ENCODE assay signal across 26 mouse cellular contexts in genomic region chr8:110643177-110643576, GRCm38 (mm10). TPM values are rescaled to one million over a fixed set of nuclear protein-coding genes. Genes with fewer than 3 reads are reported as not detected.
DNase-seq lines count a peak whose midpoint lies in the region; ATAC-seq and TF ChIP-seq lines count a peak whose summit lies in the region.
"Had no signal": no experiment of that assay in that cellular context is flagged by ENCODE, and none has a peak within 500 bp of the region (broad histone marks: within the 10 kb centered on the region; RNA-seq: fewer than 3 reads in every experiment).

No protein-coding gene starts in this region.

- H3K9ac ChIP-seq in kidney, embryonic 15.5 days = no peak overlapping the region
- H3K9ac ChIP-seq in intestine, embryonic 15.5 days = no peak overlapping the region
- H3K9ac ChIP-seq: embryonic facial prominence, embryonic 13.5 days; forebrain, embryonic 15.5 days; heart, embryonic 15.5 days; hindbrain, embryonic 12.5 days; limb, embryonic 13.5 days; neural tube, embryonic 12.5 days had no signal

- no peak overlapping the region for H3K27ac ChIP-seq in kidney, embryonic 15.5 days
- H3K27ac ChIP-seq in intestine, embryonic 15.5 days = no peak overlapping the region
- H3K27ac ChIP-seq: embryonic facial prominence, embryonic 13.5 days; forebrain, embryonic 10.5 days; forebrain, embryonic 15.5 days; heart, embryonic 15.5 days; hindbrain, embryonic 12.5 days; hindbrain, postnatal 0 days; limb, embryonic 13.5 days; neural tube, embryonic 12.5 days had no signal

- ATAC-seq in kidney, embryonic 15.5 days (replicated peaks; ENCODE audit: low FRiP score) = no peak
- ATAC-seq in intestine, embryonic 15.5 days = no peak
- ATAC-seq: forebrain, embryonic 15.5 days; hindbrain, postnatal 0 days; intestine, embryonic 16.5 days; Patski had no signal

- H3K9me3 ChIP-seq in kidney, embryonic 15.5 days (replicated peaks) = no peaks in the 10 kb centered on the region
- H3K9me3 ChIP-seq in intestine, embryonic 15.5 days = no peaks in the 10 kb centered on the region
- H3K9me3 ChIP-seq: embryonic facial prominence, embryonic 13.5 days; forebrain, embryonic 10.5 days; forebrain, embryonic 15.5 days; heart, embryonic 15.5 days; hindbrain, embryonic 12.5 days; limb, embryonic 13.5 days; neural tube, embryonic 12.5 days had no signal

- no peak for TF ChIP-seq CTCF in lung, adult 2 months (IDR thresholded peaks at IDR 0.05; ENCODE audit: insufficient read depth, low read length)

- H3K4me2 ChIP-seq in kidney, embryonic 15.5 days = no peak overlapping the region
- H3K4me2 ChIP-seq in intestine, embryonic 15.5 days (replicated peaks) = no peak overlapping the region
- H3K4me2 ChIP-seq: embryonic facial prominence, embryonic 13.5 days; forebrain, embryonic 15.5 days; heart, embryonic 15.5 days; hindbrain, embryonic 12.5 days; limb, embryonic 13.5 days; liver, embryonic 11.5 days; midbrain, embryonic 11.5 days; neural tube, embryonic 12.5 days had no signal

- WGBS in kidney, embryonic 15.5 days = 68% methylated on average over 4 of the region's 4 CpGs
- WGBS in lung, adult 2 months = 66% methylated on average over 4 of the region's 4 CpGs
- 67% methylated on average over 4 of the region's 4 CpGs for WGBS in intestine, embryonic 15.5 days

- H3K4me3 ChIP-seq in kidney, embryonic 15.5 days (replicated peaks) = no peak overlapping the region
- H3K4me3 ChIP-seq in lung, adult 2 months (replicated peaks; ENCODE audit: extremely low read depth, low read depth, low read length) = no peak overlapping the region
- no peak overlapping the region for H3K4me3 ChIP-seq in intestine, embryonic 15.5 days (replicated peaks)
- H3K4me3 ChIP-seq: embryonic facial prominence, embryonic 13.5 days; forebrain, embryonic 10.5 days; forebrain, embryonic 15.5 days; heart, embryonic 15.5 days; hindbrain, embryonic 12.5 days; limb, embryonic 13.5 days; myocyte; neural tube, embryonic 12.5 days had no signal

- peak; percentile 18 for DNase-seq in kidney, adult 9 months
- peak; percentile 39 to 53 for DNase-seq in lung, adult 18-20 months
- no peak for DNase-seq in lung, adult 2 months
- peak; percentile 51 for DNase-seq in lung, postnatal 14 days
- DNase-seq in adrenal gland, postnatal 14 days = no peak
- DNase-seq: adrenal gland, postnatal 25 days; cerebellum, adult 18-20 months; cerebellum, postnatal 10 days; heart, postnatal 36 days; thymus, adult 2 months; thymus, postnatal 4 days had no signal

- TF ChIP-seq POLR2A in lung, adult 2 months (IDR thresholded peaks at IDR 0.05; ENCODE audit: borderline replicate concordance, extremely low read depth, low read depth, low read length) = no peak

- no peaks in the 10 kb centered on the region for H3K27me3 ChIP-seq in kidney, embryonic 15.5 days
- H3K27me3 ChIP-seq in intestine, embryonic 15.5 days (replicated peaks) = no peaks in the 10 kb centered on the region
- H3K27me3 ChIP-seq: embryonic facial prominence, embryonic 13.5 days; forebrain, embryonic 15.5 days; heart, embryonic 15.5 days; hindbrain, embryonic 12.5 days; limb, embryonic 13.5 days; neural tube, embryonic 12.5 days; Patski had no signal

- H3K4me1 ChIP-seq in kidney, embryonic 15.5 days = no peaks in the 10 kb centered on the region
- no peaks in the 10 kb centered on the region for H3K4me1 ChIP-seq in lung, adult 2 months (ENCODE audit: control insufficient read depth, insufficient read depth, low read length)
- no peaks in the 10 kb centered on the region for H3K4me1 ChIP-seq in intestine, embryonic 15.5 days (replicated peaks)
- H3K4me1 ChIP-seq: embryonic facial prominence, embryonic 13.5 days; forebrain, embryonic 10.5 days; forebrain, embryonic 15.5 days; hindbrain, embryonic 12.5 days; limb, embryonic 13.5 days; neural tube, embryonic 12.5 days had no signal

- peaks cover 34% of the 10 kb centered on the region for H3K36me3 ChIP-seq in kidney, embryonic 15.5 days
- peaks cover 4% of the 10 kb centered on the region; the same call in 1 of the 2 replicates for H3K36me3 ChIP-seq in intestine, embryonic 15.5 days

RNA-seq across cellular contexts. Expression of gene Vac14, which starts 24.8 kb away (rescaled TPM):
- 22.2 and 23.3 TPM in 2 replicates for polyA plus RNA-seq in kidney, embryonic 15.5 days (2015; fragmentation: Nextera tagmentation; extraction: Ambion mirVana)
- 33.3 TPM in 2 replicates for polyA plus RNA-seq in lung, adult 2 months (2012; rRNA removed)
- 25.0 and 25.8 TPM in 2 replicates for total RNA-seq in adrenal gland, postnatal 14 days (2021)
- 22.4 and 23.1 TPM in 2 replicates for polyA plus RNA-seq in intestine, embryonic 15.5 days (2015; fragmentation: Nextera tagmentation; extraction: Ambion mirVana)

Comparison
In these comparisons a context has a peak if more than half of its experiments do, and no peak if none do; other contexts are left out.
1. DNase-seq: peak in kidney, adult 9 months (single experiment), lung, adult 18-20 months (2 of 2) and lung, postnatal 14 days (single experiment); none in lung, adult 2 months (single experiment) and adrenal gland, postnatal 14 days (single experiment).